Mouse (Mus musculus) heart, adult 18-20 months (tissue): ENCODE data around the gene Suz12. TPM values are rescaled to one million over a fixed set of nuclear protein-coding genes. Genes with fewer than 3 reads are reported as not detected.
"Not testable (repeated sequence)": the region's sequence is repeated elsewhere in the genome, so short reads cannot be mapped to it uniquely, and the experiment has no call there.

Source experiments
- DNase-seq, 2 experiments: peaks; one replicate each; pipeline ENCODE4 v3.0.0; 2021 to 2022; ENCODE audit warnings: mixed read lengths in 1 of 2
- long read RNA-seq, 2 experiments: library from polyadenylated mRNA; stranded (forward); transcript quantifications; one replicate each; pipeline ENCODE4 v2.0.0; 2021
- total RNA-seq, 2 experiments: library from RNA; stranded (reverse); gene quantifications; 2 replicates each; pipeline ENCODE4 v1.2.3; 2021

The Suz12 gene
- 10 to 100 TPM; 28.2 to 28.8 TPM for total RNA-seq
- long read RNA-seq, experiment 1, full-length matches to known transcripts, result 11 of 14 reads
- long read RNA-seq, experiment 1, partial matches to known transcripts, result 2 of 14 reads
- long read RNA-seq, experiment 1, other reads (novel, unspliced or antisense), result 1 of 14 reads
- long read RNA-seq, experiment 2, full-length matches to known transcripts, result 1 of 3 reads
- long read RNA-seq, experiment 2, partial matches to known transcripts, result 0 of 3 reads
- long read RNA-seq, experiment 2, other reads (novel, unspliced or antisense), result 2 of 3 reads

DNA sequence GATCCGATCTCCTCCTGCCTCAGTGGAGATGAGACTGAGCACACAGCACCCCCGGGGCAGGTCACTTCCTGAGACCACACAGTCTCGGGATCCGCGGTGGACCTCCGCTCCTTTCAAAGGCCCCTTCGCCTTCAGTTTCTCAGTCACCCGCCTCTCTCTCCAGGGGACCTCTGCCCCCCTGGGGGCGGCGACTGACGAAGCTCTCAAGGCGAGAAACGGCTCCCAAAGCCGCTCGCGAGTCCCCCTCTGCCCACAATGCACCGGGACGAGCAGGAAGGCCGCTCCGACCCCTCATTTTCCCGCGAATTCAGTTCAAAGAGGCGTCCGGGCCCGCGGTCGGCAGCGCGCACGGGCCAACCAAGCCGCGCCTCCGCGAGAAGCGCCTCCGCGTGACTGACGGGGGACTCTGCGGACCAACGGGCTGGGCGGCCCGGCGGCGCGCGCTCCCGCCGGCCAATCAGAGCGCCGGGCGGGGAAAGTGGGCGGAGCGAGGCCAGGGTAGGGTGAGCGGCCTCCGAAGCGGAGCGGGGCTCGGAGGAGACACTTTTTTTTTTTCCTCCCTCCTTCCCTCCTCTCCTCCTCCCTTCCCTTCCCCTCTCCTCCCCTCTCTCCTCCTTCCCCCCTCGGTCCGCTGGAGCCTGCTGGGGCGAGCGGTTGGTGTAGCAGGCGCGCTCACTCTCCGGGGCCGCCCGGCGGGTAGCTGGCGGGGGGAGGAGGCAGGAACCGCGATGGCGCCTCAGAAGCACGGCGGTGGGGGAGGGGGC is at the start of gene Suz12:
TSS of gene Suz12 (plus strand) at position 515 of the 764 bp plus-strand sequence.
- DNase-seq, result peak; percentile 93 to 97

DNA sequence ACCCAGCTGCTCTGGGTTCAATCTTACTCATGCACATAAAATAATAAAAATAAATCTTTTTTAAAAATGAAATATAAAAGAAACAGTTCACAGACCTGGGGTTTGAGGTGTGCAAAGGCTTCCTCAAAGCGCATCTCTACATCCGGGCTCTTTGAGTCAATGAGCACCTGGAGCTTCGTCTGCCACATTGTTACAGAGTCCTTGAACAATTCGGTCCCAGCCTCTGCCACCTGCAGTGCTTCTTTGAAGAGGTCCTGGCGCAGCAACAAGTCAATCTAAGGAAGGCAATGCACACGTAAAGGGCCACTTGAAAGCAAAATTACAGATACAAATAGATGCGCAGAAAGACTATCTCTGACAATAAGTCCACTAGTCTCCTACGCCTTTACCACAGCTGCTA is 49.8 kb upstream of the Suz12 start:
- no peak for DNase-seq

DNA sequence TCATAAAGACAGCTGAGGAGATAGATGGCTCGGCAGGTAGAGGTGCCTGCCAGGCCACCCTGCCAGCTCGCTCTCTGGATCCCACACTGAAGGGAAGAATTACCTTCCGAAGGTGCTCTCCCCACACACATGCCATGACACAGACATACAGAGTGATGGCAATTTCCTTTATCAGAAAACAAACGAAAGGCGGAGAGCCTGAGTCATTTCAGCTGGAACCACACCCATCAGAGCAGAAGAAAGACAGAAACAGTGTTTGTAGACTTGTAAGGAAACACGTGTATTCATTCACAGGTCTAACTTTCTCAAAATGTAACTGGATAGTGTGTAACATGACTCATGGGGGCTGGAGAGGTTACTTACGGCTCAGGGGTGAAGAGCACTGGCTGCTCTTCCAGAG is 49.3 kb upstream of the Suz12 start:
- DNase-seq, result no peak

DNA sequence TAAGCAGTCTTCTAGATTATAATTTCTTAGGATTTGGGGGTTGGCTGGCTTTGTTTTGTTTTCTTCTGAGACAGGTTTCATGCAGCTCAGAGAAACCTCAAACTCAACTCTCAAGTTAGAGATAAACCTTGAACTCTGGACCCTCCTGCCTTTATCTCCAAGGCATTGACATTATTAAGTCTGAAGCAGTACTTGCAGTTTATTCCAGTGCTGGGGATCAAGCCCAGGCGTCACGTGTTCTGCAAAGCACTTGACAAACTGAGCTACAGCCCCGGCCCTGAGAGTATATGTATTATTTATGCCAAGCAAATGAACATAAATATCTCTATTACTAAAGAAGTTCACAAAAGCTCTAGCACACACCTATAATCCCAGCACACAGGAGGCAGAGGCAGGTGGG is 45.6 kb upstream of the Suz12 start:
- no peak for DNase-seq

GRCm38 (mm10) chr11:79961346-79962124 is 31.4 kb upstream of the Suz12 start:
- no peak for DNase-seq

DNA sequence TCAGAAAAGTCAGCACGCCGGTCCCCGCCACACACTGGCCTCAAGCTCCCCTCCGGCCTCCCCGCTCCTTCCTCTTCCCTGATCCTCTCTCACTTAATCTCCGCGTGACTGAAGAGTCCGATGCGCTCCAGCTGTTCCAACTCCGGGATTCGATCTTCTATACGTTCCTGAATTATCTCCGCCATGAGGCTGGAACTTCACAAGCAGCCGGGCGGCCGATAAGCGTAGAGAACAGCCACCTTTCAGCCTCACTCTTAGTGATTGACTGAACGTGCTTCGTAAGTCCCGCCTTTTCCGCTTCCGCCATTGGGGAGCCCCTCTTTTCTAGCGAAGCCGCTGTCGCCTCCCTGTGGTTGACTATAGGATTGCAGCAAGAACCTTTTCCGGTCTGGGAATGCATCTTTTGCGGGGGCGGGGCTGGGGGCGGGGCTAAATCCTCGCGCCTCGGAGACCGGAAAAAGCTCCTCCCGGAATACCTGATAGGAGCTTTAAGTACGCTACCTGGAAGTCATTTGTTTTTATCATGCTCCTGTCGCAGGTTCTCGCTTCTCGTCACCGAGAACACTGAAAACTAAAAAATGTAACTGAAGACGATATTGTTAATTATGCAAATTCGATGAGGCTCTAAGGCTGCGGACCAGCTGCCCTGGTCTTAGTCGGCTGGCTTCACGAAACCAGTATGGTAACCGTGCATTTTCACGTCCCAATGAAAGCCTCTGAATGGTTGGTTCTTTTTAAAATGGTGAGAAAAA is 30.6 kb upstream of the Suz12 start, which contains the start of gene Utp6:
TSS of gene Utp6 (minus strand) at position 266 of the 752 bp plus-strand sequence.
- peak; percentile 98 to 100 for DNase-seq

- DNase-seq, result no peak
Measured at GRCm38 (mm10) chr11:79962877-79963183, 30.1 kb upstream of the Suz12 start.

- DNase-seq, result peak in 1 of 2 experiments; percentile 12
Measured at GRCm38 (mm10) chr11:79963212-79963974, 29.5 kb upstream of the Suz12 start.

- peak; percentile 40 to 47 for DNase-seq
Measured at GRCm38 (mm10) chr11:79965896-79966295, 27.0 kb upstream of the Suz12 start.

GRCm38 (mm10) chr11:79967752-79968151 is 25.2 kb upstream of the Suz12 start:
- no peak for DNase-seq

DNA sequence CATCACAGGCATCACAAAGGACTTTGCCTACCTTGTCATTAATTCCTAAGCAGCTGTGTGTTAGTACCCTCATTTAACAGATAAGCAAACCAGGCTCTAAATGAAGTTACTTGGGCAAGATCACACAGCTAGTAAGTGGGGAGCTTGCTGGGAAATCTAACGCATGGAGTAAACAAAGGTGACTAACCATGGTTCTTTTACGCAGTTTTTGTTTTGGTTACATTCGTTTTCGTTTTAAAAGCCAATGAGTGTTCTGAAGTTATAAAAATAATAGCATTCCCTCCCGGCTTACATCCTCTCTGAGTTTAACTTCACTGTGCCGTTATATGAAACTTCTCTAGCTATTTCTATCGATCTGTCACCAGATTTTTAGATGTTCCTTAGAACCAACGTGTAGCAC is 19.8 kb upstream of the Suz12 start:
- no peak for DNase-seq

DNA sequence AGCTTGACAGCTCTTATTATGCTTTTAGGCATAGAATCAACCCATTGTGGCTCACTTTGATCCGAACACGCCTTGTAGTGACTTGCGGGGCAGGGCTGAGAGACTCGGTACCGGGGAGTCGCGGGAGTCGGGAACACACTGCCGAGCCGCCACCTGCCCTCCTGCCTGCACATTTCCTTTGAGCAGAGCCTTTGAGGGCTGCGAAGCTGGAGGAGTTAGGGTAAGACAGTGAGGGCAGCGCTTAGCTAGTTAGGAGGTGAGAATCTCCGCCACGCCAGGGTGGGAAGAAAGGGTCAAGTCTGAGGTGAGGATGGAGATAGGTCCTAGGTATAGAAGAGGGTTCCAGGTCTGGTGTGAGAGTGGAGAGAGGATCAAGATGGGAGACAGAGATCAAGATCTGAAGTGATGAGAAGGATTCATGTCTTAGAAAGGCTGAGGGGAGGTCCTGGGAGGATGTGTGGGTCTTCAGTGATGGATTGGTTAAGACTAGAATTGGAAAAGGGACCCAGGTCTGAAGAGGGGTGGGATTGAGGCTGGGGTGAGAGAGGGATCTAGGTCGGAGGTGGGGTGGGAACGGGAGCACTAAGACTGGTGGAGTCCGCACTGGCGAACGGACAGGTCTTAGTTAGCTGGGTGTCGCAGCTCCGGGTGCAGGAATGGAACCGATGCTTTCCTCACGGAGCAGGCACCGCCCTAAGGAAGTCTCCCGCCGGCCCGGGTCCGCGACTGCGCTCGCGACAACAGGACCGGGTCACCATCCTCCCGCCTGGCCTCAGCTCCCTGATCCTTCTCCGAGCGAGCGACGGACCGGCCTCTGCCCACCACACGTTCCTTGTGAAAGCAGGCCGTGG is 19.1 kb upstream of the Suz12 start:
- peak; percentile 14 to 33 for DNase-seq

GRCm38 (mm10) chr11:79975377-79975776 is 17.5 kb upstream of the Suz12 start:
- no peak for DNase-seq

DNA sequence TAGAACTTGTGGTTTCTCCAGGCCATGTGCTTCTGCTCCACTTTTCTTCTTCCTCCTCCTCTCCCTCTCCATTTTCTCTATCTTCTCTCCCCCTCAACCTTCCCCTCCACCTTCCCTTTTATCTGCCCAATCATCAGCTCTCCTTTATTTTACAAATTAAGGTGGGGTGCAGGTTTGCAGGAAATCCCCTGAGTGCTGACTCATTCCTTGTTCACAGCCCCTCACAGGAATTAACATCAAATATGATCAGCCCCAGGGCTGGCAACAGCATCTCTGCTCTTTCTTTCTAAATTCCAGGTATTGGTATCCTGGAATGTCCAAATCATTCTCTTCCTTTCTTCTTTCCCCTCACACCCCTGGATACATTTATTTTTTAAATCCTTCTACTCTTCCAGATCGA is 16.7 kb upstream of the Suz12 start:
- no peak for DNase-seq

DNA sequence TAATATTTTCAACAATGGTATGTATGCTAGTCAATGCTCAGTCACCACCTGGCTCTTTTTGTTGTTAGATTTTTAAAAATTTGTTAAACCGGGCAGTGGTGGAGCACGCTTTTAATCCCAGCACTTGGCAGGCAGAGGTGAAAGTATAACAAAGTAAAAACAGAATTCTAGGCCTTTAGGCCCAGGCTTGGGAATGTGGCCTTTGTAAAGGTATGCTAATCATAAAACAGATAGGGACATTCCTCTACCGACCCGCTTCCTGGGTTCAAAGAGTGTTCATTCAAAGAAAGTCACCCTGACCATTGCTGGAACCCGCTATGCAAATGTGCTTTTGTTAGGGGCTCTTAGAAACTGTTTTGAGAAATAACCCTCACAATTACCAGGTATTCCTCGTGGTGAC is 16.3 kb upstream of the Suz12 start:
- not testable (repeated sequence) for DNase-seq

- not testable (repeated sequence) for DNase-seq
Measured at GRCm38 (mm10) chr11:79977061-79977460, 15.8 kb upstream of the Suz12 start.

GRCm38 (mm10) chr11:79977747-79978146 is 15.2 kb upstream of the Suz12 start:
- not testable (repeated sequence) for DNase-seq

GRCm38 (mm10) chr11:79986886-79987285 is 6.0 kb upstream of the Suz12 start:
- DNase-seq, result no peak

DNA sequence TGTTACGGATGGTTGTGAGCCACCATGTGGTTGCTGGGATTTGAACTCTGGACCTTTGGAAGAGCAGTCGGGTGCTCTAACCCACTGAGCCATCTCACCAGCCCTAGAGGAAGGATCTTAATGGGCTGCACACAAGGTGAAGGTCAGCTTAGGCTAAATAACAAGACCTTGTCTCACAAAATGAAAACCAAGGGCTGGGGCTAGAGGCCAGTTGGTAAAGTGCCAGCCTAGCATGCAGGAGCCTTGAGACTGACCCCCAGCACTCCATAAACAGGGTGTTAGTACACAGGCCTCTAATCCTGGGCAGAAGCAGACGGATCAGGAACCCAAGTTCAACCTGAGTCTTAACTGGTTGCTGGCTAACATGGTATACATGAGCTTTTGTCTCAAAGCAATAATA is 5.0 kb upstream of the Suz12 start:
- no peak for DNase-seq

GRCm38 (mm10) chr11:79990120-79990519 is 2.8 kb upstream of the Suz12 start:
- no peak for DNase-seq
